Mouse (Mus musculus) right cerebral cortex, postnatal 14 days (tissue): ENCODE data around the gene Pgk1.
"Not testable (repeated sequence)": the region's sequence is repeated elsewhere in the genome, so short reads cannot be mapped to it uniquely, and the experiment has no call there.

Experiments
- DNase-seq: peaks from one replicate; pipeline ENCODE4 v3.0.0; 2022

The Pgk1 gene

GRCm38 (mm10) chrX:106186713-106187649 lies at the start of gene Pgk1:
Gene Pgk1, plus strand, starts transcription at chrX:106187100.
- peak; percentile 80 for DNase-seq

GRCm38 (mm10) chrX:106139309-106140070 lies 47.4 kb upstream of the Pgk1 start:
- DNase-seq = no peak

- no peak for DNase-seq
Measured at GRCm38 (mm10) chrX:106142936-106143335, 44.0 kb upstream of the Pgk1 start, which contains the start of gene Tlr13. Gene Tlr13, plus strand, starts transcription at chrX:106143204.

- DNase-seq = no peak
Measured at GRCm38 (mm10) chrX:106148185-106148584, 38.7 kb upstream of the Pgk1 start.

- no peak for DNase-seq
Measured at GRCm38 (mm10) chrX:106149460-106149859, 37.4 kb upstream of the Pgk1 start.

- no peak for DNase-seq
Measured at GRCm38 (mm10) chrX:106154180-106154586, 32.7 kb upstream of the Pgk1 start.

GRCm38 (mm10) chrX:106155892-106156291 lies 31.0 kb upstream of the Pgk1 start:
- DNase-seq = no peak

GRCm38 (mm10) chrX:106163995-106164394 lies 22.9 kb upstream of the Pgk1 start:
- DNase-seq = no peak

GRCm38 (mm10) chrX:106164555-106164954 lies 22.3 kb upstream of the Pgk1 start:
- no peak for DNase-seq

GRCm38 (mm10) chrX:106165089-106165488 lies 21.8 kb upstream of the Pgk1 start:
- no peak for DNase-seq

GRCm38 (mm10) chrX:106171106-106171852 lies 15.6 kb upstream of the Pgk1 start:
- DNase-seq = peak; percentile 76

GRCm38 (mm10) chrX:106171853-106172154 lies 15.1 kb upstream of the Pgk1 start:
- DNase-seq = no peak

- DNase-seq = no peak
Measured at GRCm38 (mm10) chrX:106176331-106176730, 10.6 kb upstream of the Pgk1 start.

GRCm38 (mm10) chrX:106184279-106184678 lies 2.6 kb upstream of the Pgk1 start:
- no peak for DNase-seq

GRCm38 (mm10) chrX:106185706-106186105 lies 1.2 kb upstream of the Pgk1 start:
- DNase-seq = no peak

- DNase-seq = peak; percentile 3
Measured at GRCm38 (mm10) chrX:106187737-106188136, 837 bp downstream of the Pgk1 start.

- DNase-seq = no peak
Measured at GRCm38 (mm10) chrX:106189356-106189755, 2.5 kb downstream of the Pgk1 start.

GRCm38 (mm10) chrX:106190091-106190490 lies 3.2 kb downstream of the Pgk1 start:
- no peak for DNase-seq

GRCm38 (mm10) chrX:106194361-106194760 lies 7.5 kb downstream of the Pgk1 start:
- not testable (repeated sequence) for DNase-seq

GRCm38 (mm10) chrX:106197308-106197707 lies 10.4 kb downstream of the Pgk1 start:
- no peak for DNase-seq

- no peak for DNase-seq
Measured at GRCm38 (mm10) chrX:106198904-106199303, 12.0 kb downstream of the Pgk1 start.

GRCm38 (mm10) chrX:106209100-106209499 lies 22.2 kb downstream of the Pgk1 start:
- no peak for DNase-seq
